Mouse (Mus musculus) adrenal gland, postnatal 36 days (tissue): ENCODE measurements at regions not wholly inside any gene's neighbourhood (a gene's known extent, or its start where the extent isn't known, plus 50 kb on each side); places are given as distances from the start of the nearest gene placed in this dataset.

Experiments used
- DNase-seq, 2 experiments: peaks; one replicate each; pipeline ENCODE4 v3.0.0; 2021; ENCODE audit warnings: mixed read lengths in 1 of 2

DNA sequence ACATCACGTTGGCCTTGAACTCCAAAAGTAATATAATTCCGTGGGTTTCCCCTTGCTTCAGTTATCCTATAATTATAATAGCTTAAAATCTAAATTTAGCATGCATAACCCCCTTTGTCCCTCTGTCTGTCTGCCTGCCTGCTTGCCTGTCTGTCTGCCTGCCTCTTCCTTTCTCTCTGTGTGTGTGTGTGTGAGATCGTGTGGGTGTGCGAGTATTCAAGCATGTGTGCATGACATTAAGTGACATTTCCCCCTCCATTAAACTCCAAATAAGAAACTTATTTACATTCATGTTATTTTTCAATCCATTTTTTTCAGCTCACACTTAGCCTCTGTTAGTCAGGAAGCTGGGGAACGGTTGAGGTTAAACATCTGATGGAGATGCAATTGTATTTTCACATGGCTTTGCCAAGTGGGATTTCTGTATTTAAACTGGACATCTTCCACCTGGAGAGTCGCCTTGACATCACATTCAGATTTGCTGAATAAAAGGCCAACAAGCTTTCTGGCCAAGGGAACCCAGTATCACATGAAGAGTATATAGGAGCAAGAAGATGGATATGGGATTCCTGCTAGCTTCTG lies 130.8 kb upstream of the Map3k1 start:
- DNase-seq = no peak

DNA sequence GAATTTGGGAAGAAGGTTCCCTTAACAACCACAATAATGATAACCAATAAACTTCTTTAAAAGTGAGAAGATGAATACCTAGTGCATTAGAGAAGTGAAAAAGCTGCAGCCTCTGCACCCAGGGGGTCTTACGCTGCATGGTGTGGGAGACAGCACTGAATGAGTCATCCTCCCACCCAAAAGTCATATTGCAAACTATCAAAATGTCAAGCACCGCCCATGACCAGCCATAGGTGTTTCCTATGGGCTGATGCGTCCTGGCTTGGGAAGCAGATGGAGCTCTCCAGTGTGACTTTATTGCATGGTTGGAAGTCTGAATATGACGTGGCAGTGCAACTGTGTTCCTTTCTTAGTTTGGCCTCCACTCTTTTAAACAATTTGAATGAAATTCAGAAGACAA lies 131.5 kb upstream of the Map3k1 start:
- no peak for DNase-seq

DNA sequence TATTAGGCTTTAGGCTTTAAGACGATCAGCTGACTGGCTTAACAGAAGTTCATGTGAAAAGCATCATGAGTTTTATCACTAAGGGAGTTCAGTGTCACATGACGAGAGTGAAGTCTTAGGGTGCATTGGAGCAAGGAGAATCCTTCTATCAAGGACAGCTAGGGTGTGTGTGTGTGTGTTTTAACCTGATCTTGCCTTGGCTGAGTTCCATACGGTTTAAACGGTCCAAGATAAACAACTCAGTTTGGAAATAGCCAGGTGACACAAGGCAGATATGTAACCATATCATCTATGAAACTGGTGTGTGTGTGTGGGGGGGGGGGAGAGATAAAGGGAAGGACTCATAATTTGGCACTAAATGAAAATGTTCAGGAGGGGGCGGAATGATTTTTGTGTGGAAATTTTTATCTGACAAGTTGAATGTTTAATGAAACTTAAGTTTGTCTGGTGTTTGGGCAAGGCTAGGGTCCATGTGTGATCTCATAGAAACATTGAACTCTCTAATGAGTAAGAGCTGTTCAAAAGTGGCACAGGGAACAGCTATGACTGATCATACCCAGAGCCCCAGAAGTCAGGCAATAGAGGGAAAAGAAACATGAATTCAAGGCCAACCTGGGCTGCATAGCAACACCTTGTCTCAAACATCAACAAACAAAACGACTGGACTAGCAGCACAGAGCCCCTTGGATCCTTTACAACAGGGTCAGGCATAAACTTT lies 132.2 kb upstream of the Map3k1 start:
- DNase-seq = no peak

DNA sequence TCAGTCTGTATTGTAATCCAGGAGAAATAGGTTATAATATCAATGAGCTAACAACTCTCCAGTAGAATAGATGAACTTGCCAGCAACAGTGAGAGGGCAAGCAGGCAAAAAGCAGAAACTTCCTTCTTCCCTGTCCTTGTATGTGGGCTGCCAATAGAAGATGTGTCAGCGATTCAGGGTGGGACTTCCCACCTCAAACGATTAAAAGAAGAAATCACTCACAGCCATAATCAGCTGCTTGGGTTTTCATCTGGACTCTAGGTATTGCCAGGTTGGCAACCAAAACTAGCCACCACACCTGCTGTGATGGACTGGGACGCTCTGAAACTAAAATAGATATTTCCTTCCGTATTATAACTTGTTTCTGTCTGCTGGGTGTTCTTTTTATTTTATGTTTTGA lies 133.2 kb upstream of the Map3k1 start:
- DNase-seq = no peak

DNA sequence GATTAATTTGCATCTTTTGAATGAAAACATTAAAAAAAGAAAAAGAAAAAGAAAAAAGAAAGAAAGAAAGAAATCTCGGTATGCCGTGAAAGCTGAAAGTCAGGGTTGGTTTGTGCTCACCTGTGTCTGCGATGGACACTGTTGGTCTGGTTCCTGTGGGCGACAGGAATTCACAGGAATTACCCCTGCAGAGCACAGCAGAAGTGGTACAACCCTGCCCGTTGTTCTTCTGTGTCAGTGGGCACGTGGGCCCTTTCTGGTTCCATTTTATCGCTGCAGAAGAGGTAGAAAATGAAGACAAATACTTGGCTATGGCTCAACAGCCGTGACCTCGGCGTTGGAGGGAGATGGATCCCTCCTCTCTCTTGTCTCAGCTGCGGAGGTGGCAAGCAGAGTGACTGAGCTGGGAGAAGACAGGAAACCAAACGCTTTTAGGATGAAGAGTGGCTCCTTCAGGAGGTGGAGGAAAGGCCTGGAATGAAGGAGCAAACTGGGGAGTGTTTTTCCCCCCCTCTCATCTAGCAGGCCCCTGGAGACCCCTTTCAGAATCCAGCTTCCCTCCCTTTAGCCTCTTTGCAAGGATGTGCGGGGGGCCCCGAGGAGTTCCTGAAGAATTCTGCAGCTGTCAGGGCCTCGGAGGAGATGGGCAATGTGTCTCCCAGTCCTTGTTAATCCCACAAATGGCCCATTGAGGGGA lies 134.7 kb upstream of the Map3k1 start:
- DNase-seq = peak; percentile 42 to 50

DNA sequence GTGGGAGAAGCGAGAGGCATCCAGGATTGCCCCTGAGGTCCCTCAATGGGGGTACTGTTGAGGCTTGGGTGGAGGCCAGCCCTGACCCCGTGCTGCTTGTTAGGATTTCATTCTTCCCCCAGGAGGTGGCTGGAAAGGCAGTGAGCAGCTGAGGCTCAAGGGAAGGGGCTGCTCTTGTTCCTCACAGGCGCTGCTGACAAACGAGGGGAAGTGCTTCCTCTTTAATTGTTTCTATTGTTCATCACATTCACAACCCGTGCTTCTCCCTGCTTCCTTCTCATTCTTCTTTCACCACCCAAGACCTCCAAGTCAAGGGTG lies 135.3 kb upstream of the Map3k1 start:
- DNase-seq = no peak

DNA sequence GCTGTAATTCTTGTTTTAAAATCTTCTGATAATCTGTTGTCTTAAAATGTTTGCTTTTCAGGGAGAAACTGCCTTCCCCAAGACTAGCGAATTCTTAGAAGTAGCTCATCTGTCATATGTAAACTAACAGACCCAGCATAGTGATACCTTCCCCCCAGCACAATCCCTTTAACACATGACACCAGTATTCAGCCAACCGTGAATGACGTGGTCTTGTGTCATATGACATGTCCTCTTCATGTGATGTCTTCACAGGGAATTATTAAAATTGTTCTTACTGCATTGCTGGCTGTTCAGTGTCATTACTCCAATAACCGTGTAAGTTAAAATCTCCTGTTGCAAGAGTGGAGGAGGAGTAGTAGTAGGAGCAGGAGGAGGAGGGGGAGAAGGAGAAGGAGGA lies 137.5 kb upstream of the Map3k1 start:
- no peak for DNase-seq

DNA sequence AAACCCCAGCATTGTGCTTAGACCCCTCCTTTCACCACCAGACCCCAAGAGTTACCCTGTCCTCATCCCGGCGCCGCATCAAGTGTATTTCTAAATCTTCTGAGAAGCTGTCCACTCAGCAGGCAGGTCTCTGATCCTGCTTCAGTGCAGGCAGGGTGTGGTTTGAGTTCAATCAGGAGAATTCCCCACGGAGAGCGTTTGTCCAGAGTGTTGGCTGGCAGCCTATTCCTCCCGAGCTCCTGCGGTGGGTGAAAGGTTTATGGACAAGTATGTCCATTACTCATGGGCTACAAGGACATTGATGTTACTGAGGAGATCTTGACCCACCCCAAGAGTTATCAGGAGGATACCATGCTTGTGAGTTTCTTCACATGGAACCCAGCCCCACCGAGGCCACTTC lies 138.0 kb upstream of the Map3k1 start:
- DNase-seq = peak; percentile 62 to 78

DNA sequence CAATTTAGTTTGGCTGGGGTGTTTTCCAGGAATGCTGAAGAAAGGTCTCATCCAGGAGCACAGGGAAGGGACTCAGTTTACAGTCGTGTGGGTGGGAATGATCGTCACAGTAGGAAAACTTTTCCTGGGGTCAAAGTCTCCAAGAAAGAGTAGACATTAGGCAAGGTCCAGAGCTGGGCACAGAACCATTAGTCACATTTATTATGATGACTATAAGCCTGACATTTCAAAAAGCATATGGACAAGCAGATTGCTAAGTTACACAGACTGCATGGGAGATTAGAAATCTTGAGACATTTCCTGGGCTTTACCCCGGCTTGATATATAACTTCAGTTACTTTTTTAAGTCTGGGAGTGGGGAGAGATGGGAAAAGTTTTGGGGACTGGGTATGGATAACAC lies 139.6 kb upstream of the Map3k1 start:
- DNase-seq = no peak

DNA sequence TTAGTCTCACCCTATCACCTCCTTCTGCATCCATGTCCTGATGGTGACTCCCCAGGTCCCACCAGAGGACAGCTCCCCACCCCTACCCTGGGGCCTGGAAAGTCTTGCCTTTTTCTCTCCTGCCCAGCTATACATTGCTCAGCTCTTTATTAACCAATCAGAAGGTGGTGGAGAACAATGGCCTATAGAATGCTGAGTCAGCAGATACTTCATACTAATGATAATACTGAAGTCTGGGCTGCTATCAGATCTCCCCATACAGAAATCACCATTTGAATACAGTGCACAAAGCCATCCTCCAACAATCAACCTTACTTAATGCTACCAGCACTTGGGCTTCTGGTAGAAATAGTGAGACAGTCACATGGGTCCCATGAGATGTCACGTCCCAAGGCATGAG lies 141.2 kb upstream of the Map3k1 start:
- DNase-seq = no peak

DNA sequence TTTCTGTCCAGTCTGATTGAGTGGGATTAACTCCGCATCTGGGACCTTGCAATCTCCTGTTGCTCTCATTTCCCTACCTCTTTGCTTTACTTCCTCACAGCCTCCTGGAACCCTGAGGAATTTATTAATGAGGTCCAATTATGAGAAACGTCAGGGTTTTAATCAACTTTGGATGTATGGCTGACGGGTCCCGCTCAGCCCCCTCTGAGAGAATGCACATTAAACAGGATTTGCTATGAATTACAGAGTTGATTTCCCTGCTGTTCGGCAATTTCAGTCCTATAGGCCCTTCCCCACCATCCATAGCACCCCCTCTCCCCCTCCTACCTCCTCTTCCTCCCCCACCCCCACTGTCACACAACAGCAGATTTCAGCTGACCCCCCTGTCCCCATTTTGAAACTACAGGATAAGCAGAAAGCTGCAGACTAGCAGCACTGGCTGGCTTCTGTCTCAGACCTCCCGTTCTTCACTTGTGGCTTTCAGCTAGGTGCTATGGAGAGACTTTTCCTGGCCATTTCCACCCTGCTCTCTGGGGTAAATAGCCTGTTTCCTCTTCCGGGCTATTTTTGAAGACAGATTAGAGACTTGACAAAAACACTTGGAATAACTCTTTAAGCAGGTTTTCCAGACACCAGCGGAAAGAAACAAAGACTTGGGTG lies 145.2 kb upstream of the Map3k1 start:
- DNase-seq = no peak

DNA sequence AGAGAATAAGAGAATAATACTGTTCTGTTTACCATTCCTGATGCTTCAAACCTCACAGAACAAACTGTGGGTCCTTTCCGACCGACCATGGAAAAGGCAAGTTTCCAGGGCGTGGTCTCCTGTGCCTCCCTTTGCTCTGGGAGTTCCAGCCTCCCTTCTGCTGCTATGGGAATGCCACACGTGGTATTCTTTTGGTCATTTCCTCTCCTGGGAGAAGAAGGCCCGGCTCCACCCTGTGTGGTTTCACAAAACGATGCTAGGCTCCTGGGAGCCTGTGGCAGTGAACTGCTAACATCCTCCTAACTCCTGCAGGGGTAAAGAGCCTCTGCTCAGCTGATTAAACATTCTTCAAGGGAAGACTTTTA lies 145.7 kb upstream of the Map3k1 start:
- peak; percentile 23 to 41 for DNase-seq

DNA sequence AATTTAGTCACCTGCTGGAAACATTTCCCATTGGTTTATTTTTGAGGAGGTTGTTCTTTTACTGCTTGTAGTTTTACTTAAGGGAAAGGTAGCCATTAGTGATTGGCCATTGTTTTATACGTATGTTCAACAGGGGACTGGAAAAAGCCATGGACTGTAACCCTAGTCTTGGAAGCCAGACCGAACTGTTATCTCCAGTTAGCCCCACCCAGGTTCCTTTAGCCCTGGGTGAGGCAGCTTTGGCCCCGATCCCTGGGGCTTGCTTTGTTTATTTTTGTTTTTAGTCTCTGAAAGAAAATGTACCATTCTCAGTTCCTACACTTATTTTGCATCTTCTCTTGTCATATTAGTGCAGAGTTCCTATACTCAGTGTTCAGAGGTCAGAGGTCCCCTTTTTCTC lies 148.3 kb upstream of the Map3k1 start:
- peak in 1 of 2 experiments; percentile 21 for DNase-seq

DNA sequence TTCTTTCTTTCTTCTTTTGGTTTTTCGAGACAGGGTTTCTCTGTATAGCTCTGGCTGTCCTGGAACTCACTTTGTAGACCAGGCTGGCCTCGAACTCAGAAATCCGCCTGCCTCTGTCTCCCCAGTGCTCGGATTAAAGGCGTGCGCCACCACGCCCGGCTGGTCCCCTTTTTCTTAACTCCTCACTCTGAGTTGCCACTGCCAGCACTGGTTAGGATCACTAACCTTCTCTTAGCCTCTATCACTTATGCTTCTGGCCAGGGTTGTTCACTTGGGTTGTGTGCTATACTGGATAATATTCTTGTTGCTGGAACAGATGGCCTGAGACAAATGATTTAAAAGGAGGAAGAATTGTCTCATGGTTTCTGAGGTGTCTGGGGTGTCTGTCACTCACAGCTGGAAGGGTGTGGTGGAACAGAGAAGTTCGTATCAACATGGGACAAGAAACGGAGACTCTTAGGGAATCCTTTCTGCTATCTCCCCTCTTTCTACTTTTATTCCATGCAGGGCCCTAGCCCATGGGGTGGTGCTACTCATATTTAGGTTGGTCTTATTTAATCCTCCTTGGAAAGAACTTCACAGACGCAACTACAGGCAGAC lies 149.0 kb upstream of the Map3k1 start:
- no peak for DNase-seq

DNA sequence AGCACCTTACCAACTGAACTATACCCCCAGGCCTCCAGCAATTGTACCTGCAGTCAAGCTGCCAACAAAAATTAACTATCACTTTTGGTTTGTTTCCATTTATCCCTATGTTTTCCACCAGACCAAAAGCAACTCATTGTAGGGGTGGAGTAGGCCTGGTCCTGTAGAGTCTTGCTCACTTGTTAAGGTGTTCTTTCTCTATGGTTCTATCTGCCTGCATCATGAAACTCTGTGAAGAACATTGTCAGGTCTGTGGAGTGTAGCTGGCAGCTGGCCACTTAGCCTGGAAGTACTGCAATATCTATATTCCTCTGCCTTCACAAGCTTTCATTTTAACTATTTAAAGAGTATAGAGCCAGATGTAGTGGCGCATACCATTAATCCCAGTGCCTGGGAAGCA lies 149.6 kb upstream of the Map3k1 start:
- DNase-seq = no peak

DNA sequence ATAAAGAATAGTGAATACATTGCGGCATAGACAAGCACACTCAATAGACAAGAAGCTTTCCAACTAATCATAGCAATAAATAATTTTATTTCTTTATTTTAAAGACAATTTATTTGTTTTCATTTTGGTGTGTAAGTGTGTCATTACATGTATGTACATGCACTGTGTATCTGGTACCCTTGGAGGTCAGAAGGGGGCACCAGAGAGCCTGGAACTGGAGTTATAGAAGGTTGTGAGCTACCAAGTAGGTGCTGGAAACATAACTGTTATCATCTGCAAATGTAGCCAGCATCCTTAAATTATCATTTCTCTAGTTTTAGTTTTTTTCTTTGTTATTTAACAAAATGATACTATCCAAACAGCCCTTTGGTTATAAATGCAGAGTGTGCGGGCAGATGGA lies 151.2 kb upstream of the Map3k1 start:
- DNase-seq = no peak

DNA sequence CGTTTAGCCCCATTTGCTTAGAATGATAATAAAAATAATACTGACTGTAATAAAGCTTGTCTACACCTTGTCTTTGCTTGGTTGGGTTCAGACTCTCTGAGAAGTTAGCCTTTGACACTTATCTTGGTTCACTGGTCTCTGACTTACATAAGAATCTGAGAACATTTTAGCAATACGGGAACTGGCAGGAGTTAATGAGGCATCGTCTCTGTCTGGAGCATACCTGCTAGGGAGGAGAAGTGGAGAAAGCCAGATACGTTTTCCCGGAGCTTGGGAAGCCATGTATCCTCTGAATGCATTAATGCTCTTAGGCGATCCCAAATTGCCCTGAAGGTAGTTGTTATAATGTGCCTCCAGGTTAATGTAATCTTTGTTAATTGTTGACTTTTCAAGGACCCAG lies 152.6 kb upstream of the Map3k1 start:
- DNase-seq = no peak

DNA sequence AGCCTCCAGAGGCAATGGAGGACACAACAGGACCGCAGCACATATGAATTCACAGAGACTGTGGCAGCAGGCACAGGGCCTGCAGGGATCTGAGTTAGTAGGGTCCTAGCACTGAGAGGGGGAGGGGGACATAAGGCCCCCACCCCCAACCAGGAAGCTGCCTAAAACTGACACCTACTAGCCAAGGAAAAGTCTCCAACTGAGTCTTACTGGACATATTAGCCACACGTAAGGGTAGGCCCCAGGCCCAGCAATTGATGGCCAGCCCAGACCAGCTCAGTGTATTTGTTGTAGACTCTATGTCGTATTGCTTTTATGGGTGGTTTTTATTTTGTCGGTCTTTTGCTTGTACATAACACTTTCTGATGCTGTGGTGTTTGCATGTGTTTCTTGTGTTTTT lies 153.4 kb upstream of the Map3k1 start:
- DNase-seq = no peak

DNA sequence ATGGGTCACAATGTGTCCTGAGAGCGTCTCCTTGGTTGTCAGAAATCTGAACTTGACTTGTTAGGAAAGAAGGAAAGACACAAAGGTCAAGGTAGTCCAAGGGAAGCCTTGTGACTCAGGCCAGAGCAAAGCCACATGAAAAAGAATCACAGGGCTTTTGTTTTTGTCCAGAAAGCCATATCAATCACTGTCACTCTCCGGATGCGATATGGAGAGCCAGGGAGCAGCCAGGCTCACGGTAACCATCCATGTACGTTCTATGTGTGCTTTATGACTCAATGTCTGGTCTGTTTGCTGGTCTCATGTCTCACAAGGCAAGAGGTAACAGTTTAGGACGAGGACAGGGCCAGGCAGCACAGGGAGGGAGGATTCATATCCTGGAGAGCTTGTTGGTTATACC lies 157.3 kb upstream of the Map3k1 start:
- DNase-seq = peak; percentile 50 to 52

DNA sequence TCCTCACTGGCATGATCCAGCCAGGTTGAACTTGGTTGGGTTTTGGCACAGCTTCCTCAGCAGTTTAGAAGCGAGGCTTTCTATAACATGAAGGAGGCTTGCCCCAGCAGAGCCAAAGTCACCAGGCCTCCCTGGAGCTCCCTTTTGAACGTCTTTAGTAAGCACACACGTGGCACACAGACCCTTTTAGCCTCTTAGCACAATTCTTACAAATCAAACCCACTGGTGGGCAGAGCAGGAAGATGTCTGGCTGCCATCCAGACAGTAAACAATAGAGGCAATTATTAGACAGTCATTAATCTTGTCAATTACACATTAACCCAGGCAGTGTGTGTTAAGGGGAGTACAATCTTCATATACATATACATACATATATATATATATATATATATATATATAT lies 157.8 kb upstream of the Map3k1 start:
- peak in 1 of 2 experiments; percentile 24 for DNase-seq

DNA sequence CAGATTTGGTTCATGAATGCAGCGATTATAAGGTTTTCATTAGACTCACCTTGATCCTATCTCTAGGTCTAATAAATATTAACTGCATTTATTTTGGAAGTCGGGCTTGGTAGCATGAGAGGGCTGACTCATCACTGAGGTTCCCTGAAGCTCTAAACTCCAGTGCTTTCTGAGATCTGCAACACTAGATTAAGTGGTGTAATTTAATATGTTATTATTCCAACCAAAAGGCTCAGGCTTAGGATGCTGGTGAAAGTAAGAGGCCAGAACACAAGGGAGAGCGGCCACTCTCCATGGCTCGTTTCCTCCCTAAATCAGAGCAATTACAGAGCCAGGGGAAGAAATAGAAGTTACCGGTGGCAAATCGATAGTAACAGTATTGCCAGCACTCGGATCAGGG lies 159.4 kb upstream of the Map3k1 start:
- DNase-seq = no peak

DNA sequence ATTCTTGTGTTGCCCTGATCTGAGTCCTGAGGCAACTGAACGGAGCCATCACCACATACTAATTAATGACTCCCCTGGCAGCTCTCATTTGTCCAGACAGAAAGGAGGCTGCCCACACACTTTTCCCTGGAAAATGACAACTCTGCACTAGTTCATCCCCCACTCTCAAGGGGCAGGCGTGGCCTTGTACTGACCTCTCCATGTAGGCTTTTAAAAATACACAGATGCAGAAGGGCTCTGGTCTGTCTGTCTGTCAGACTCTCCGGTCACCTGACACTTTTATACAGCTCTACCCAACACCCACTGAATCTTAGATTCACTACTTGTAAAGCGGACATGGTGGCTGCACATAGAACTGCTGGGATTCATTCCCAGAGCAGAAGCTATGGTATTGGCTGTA lies 165.5 kb upstream of the Map3k1 start:
- DNase-seq = no peak

DNA sequence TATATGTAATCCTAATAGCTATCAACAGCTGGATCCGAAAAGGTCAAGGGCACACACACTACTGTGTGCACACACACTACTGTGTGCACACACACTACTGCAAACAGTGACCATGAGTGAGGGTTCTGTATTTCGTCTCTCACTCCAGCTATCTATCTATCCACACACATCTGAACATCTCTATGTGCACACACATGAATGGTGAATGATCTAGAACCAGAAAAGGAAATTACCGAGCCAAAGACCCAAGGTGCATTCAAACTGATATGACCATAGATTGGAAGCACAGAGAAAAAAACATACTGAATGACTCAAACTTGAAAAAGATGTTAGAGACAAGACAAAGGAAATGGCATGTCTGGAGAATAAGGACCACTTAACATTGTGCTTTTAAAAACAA lies 166.8 kb upstream of the Map3k1 start:
- no peak for DNase-seq
